Mouse (Mus musculus) testis, postnatal 10 days (tissue): ENCODE measurements around the gene Fas.

Source experiments
- DNase-seq: peaks from one replicate; pipeline ENCODE4 v3.0.0; 2021; ENCODE audit warnings: low spot score

The Fas gene

GRCm38 (mm10) chr19:34369551-34369950 is 79.1 kb downstream of the Fas start:
- DNase-seq = no peak

- DNase-seq = no peak
Observed at GRCm38 (mm10) chr19:34370397-34370796, 79.9 kb downstream of the Fas start.
